Mouse (Mus musculus) right cerebral cortex, postnatal 4 days (tissue): ENCODE data around the gene Usp29.
"Not testable (repeated sequence)": the region's sequence is repeated elsewhere in the genome, so short reads cannot be mapped to it uniquely, and the experiment has no call there.

Source experiments
- DNase-seq: peaks from one replicate; pipeline ENCODE4 v3.0.0-alpha.2; 2022

Gene Usp29

GRCm38 (mm10) chr7:6822633-6823032 is 92.3 kb downstream of the Usp29 start:
- DNase-seq = no peak

- DNase-seq = no peak
Observed at GRCm38 (mm10) chr7:6823673-6824072, 93.3 kb downstream of the Usp29 start.

DNA sequence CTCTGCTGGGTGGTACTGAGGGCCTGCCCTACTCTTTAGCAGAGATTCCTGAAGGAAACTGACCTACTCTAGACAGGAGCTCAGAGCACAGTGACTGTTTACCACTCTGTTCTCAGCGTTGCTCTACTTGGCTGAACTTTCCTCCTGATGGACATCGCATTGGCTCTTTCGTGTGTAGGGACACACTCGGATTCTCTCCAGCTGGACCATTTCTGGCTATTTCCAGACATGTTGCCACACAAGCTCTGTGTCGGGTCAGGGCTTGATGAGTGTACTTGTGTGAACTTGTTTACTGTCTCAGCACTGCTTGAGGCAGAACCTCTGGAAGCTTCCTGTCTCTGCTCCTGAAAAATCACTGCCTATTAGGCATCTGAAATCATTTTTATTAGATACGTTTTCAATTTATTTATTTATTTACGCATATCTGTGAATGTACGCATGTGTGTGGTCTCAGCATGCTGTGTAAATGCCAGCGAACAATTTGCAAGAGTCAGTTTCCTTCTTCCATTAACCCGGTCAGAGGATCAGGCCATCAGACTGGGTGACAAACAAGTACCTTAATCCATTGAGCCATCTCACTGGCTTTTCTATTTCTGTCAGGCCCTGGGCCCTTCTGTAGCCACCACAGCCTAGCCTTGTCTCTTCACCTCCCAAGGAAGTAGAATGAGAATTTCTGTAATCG is 95.7 kb downstream of the Usp29 start:
- no peak for DNase-seq

GRCm38 (mm10) chr7:6829148-6829547 is 98.8 kb downstream of the Usp29 start:
- DNase-seq = no peak

DNA sequence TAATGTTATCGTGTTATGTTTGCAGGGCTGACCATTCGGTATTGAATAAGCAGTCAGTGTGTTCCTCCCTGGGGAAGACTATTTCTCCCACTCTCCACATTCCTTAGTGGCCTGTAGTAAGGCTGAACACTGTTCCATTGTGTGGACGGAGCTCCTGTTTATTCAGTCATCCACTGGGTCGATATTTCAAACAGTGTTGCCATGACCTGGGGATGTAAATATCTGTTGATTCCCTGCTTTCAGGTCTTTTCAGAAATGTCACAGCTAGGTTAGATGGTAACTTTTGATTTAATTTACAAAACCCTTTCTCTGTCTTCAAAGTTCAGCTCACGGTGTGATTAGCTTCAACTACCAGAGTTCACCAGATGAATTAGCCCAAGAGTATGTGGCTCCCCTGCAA is 104.6 kb downstream of the Usp29 start:
- DNase-seq = no peak

DNA sequence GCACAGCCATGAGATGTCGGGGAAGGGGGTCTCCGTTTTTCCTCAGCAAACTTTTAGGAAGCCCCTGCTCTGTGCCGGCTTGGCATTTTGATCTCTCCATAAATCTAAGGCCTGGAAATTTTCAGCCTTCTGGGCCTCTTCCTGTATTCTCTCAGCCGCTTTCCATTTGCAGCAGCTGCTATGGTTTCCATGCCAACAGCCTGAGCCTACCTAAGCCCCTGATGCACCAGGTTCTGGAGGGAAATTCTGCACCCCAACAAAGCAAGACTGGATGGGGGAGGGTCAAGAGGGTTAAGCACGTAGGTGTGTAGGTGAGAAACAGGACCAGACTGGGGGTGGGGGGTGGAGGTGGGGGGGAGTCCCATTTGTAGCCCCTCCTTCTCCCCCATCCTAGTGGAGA is 105.0 kb downstream of the Usp29 start:
- no peak for DNase-seq

GRCm38 (mm10) chr7:6837297-6837925 is 107.0 kb downstream of the Usp29 start:
- DNase-seq = no peak

DNA sequence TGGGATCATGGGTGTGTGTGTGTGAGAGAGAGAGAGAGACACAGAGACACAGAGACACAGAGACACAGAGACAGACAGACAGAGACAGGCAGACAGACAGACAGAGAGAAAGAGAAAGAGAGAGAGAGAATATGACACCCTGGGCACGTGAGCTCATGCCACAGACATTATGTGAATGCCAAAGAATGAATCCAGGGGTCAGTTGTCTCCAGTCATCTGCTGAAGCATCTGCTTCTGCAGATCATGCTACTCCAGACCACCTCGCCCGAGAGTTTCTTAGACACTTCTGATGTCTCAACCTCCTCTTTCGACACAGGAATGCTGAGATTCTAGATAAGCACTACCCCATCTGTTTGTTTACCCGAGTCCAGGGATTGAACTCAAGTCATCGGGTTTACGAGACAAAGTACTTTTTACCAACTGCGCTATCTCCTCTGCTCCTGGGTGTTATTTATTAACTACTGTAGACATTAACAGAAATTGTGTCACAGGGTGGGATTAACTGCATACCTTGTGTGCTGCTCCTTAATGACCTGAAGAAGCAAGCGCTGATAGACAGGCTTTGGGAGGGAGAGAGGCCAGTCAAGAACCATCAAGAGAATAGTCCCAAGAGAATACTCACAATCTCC is 107.7 kb downstream of the Usp29 start:
- DNase-seq = no peak

DNA sequence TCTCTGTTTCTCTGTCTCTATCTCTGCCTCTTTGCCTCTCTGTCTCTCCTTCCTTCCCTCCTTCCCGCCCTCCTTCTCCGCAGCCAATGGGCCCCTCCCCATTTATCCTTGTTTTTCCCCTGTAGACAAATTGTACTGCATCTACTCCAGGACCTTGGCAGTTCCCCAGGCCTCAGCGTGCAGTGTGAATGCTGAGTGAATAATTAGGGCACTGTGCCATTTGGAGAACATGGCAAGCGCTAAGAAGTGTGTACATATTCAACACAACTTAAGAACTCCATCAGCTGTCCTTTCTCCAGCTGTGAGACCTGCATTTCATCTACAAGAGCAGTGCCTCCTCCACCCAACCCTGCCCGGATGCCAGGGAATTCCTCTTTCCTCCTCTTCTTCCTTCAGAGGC is 110.5 kb downstream of the Usp29 start:
- DNase-seq = peak; percentile 62

DNA sequence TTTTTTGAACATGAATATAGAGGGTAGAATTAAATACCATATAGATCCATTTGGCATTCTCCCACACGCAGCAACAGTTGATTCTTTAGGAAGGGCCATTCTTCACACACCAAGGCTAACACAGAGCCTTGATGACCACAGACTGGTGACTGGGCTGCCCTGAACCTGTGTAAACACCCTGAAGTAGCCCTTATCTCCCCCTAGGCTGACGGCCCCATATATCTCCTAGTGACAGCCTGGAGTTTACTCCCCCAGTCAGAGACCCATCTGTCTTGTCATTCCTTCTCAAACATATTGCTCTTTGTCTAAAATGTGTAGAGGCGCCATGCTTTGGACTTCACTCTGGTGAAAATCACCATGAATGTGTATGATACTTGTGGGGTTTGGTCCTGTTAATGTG is 119.1 kb downstream of the Usp29 start:
- no peak for DNase-seq

DNA sequence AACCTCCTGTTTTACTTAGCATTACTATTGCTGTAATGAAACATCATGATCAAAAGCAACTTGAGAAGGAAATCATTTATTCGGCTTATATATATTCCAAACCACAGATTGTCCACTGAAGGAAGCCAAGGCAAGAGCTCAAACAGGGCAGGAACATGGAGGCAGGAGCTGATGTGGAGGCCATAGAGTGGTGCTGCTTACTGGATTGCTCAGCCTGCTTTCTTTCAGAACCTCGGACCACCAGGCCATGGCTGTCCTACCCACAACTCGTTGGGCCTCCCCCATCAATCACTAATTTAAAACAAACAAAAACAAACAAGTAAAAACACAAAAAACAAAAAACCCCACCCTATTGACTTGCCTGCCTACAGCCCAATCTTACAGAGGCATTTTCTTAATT is 119.9 kb downstream of the Usp29 start:
- DNase-seq = no peak

GRCm38 (mm10) chr7:6851256-6851655 is 120.9 kb downstream of the Usp29 start:
- no peak for DNase-seq

- no peak for DNase-seq
Observed at GRCm38 (mm10) chr7:6851717-6852503, 121.5 kb downstream of the Usp29 start.

- DNase-seq = no peak
Observed at GRCm38 (mm10) chr7:6855613-6856405, 125.4 kb downstream of the Usp29 start.

DNA sequence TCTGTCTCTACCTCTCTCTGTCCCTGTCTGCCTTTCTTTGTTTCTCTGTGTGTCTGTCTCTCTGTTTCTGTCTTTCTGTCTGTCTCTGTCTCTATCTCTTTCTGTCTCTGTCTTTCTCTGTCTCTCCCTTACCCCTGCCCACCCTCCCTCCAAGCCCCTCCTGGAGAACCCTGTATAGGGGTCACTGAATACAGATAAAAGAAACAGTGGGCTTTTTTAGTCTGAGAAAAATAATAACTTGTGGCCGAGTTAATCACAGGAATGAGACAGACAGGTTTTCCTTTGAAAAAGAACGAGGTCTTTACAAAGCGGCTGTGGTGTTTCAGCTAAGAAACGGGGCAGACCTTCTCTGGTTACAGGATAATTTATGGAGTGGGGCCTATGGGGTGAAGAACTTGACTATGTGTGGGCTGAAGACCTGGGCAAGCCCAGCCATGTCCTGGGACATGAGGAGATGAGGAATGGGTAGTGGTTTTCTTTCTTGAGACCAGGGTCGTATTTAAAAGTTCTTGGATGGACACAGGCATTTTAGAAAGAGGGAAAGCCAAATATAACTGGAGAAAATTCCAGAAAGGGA is 128.4 kb downstream of the Usp29 start:
- DNase-seq = no peak

GRCm38 (mm10) chr7:6860689-6861088 is 130.3 kb downstream of the Usp29 start:
- DNase-seq = no peak

- no peak for DNase-seq
Observed at GRCm38 (mm10) chr7:6866351-6866750, 136.0 kb downstream of the Usp29 start.

DNA sequence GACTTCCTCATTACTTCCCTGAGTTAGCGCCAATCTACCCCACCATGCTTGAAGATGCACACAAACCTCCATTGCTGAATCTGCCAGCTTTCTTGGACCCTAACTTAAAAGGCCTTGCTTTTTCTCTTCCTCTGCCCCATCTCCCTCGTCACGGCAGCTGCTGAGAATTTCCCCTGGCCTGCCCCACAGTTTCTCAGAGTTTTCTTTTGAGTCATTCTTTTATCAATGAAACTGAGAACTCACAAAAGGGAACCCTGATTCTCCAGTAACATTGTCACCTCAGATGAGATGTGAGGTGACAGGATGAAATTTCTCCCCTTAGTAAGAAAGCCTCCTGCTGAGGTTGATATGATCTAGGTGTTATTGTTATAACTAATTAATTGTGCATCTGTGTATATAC is 138.5 kb downstream of the Usp29 start:
- DNase-seq = no peak

DNA sequence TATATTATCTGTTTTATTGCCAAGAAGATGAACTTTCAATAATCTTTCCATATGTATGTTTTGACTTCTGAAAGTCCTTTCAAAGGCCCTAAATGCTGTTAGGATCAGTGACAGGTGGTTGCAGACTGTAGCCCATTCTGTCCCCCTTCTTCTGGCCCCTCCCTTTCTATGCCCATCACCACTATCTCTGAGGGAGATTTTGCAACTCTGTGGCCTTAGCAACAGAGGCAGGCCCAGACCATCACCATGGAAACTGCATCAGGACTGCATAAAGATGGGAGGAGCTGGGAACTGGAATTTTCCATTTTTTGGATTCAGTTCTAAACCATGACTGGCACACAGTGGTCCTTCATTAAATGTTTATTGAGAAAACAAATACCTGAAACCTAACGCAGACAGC is 139.2 kb downstream of the Usp29 start:
- no peak for DNase-seq

DNA sequence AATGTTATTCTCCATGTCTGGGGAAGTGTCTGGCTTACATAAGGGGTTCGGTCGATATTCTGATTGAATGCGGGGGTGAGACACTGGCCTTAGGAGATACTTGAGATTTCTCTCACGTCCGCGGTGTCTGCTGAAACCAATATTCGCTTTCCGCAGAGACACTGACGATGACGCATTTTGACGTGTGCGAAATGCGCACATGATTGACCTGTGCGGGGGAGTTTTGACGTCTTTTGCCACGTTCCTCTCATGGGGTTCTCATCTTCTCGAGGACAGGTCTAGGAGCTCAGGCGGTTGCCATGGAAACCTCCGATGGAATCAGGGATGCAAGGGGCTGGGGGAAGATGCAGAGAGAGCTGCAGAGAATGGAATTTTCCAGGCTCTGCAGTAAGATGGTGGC is 144.1 kb downstream of the Usp29 start:
- DNase-seq = peak; percentile 35

- no peak for DNase-seq
Observed at GRCm38 (mm10) chr7:6878202-6878601, 147.8 kb downstream of the Usp29 start.

DNA sequence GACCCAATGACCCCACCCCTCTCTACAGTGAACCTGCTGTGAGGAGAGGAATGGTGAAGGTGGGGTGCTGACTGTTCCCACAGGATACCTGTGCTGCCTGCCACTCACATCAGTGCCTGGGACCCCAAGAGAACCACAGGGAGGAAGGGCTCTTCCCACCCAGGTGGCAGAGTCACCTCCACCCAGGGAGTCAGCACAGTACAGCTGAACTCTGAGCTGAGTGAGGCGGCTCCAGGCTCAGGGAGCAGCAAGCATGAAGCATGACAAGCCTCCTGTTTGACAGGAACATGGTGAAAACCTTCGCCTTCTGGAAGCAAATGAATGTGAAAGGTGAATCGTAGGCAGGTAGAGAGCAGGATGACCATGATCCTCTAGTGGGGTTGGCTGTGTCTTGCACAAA is 148.5 kb downstream of the Usp29 start:
- not testable (repeated sequence) for DNase-seq
